Mouse (Mus musculus) intestine, postnatal 0 days (tissue): Measurements from ENCODE around the gene Supt5. TPM values are rescaled to one million over a fixed set of nuclear protein-coding genes. Genes with fewer than 3 reads are reported as not detected.

Experiments used
- ATAC-seq: fragments of 200-750 bp; cut with Nextera tagmentation; 2 replicates; pipeline ENCODE4 v1.8.0; 2017; ENCODE audit warnings: mild to moderate bottlenecking, moderate TSS enrichment, moderate library complexity
- H3K27ac ChIP-seq: fragments of 300-500 bp; sonication (generic); 2 replicates; pipeline ENCODE4 v1.5.1; 2014; ENCODE audit warnings: mild to moderate bottlenecking, low read depth, low read length, moderate library complexity
- H3K27me3 ChIP-seq: fragments of 300-500 bp; sonication (generic); replicated peaks from 2 replicates; pipeline ENCODE4 v1.6.1; 2014; ENCODE audit warnings: low read length, mixed read lengths; ENCODE audit not compliant: control insufficient read depth, insufficient read depth
- H3K36me3 ChIP-seq: fragments of 300-500 bp; sonication (generic); 2 replicates; pipeline ENCODE4 v1.6.1; 2014; ENCODE audit warnings: mild to moderate bottlenecking, moderate library complexity; ENCODE audit not compliant: control insufficient read depth, insufficient read depth
- H3K4me1 ChIP-seq: fragments of 300-500 bp; sonication (generic); replicated peaks from 2 replicates; pipeline ENCODE4 v1.6.1; 2014; ENCODE audit warnings: antibody characterized with exemption, low read length, mixed read lengths; ENCODE audit not compliant: control insufficient read depth, insufficient read depth
- H3K4me2 ChIP-seq: fragments of 300-500 bp; sonication (generic); replicated peaks from 2 replicates; pipeline ENCODE4 v1.6.1; 2014; ENCODE audit warnings: low read depth, mild to moderate bottlenecking, moderate library complexity
- H3K4me3 ChIP-seq: fragments of 300-500 bp; sonication (generic); 2 replicates; pipeline ENCODE4 v1.5.1; 2014; ENCODE audit warnings: low read depth, low read length
- H3K9ac ChIP-seq: fragments of 300-500 bp; sonication (generic); 2 replicates; pipeline ENCODE4 v1.6.1; 2014; ENCODE audit warnings: mild to moderate bottlenecking, low read depth, low read length
- H3K9me3 ChIP-seq: fragments of 300-500 bp; sonication (generic); 2 replicates; pipeline ENCODE4 v1.6.1; 2016; ENCODE audit warnings: mixed run types; ENCODE audit not compliant: control insufficient read depth
- CTCF ChIP-seq: sonication (generic); IDR thresholded peaks from 2 replicates; pipeline ENCODE4 v1.5.1; 2016; ENCODE audit warnings: low read depth, mild to moderate bottlenecking, control low read depth, antibody characterized with exemption, moderate library complexity
- WGBS: fragments of 180-500 bp; shearing (Covaris S2); extraction: QIAGEN DNeasy Blood & Tissue Kit; methylation state at CpG from one replicate; pipeline ENCODE4 v1.1.7; 2014; 5-methylcytosine and 5-hydroxymethylcytosine counted together
- polyA plus RNA-seq: library from polyadenylated mRNA; unstranded; fragments of >200 nt; fragmentation: Nextera tagmentation; extraction: Ambion mirVana; gene quantifications from 2 replicates; pipeline ENCODE4 v1.2.1, GENCODE M21; 2015

Gene Supt5
- polyA plus RNA-seq, 1 experiment from 2014 or later = 32.5 TPM

GRCm38 (mm10) chr7:28375176-28375921 is 36.8 kb upstream of the Supt5 start:
- H3K9me3 ChIP-seq = no peaks in the 10 kb centered on the region
- H3K4me3 ChIP-seq = peak overlapping the region; percentile 95
- H3K36me3 ChIP-seq = peaks cover 12% of the 10 kb centered on the region
- H3K27me3 ChIP-seq = no peaks in the 10 kb centered on the region
- no peak for TF ChIP-seq CTCF
- peak; percentile 33 for ATAC-seq
- peak overlapping the region; percentile 98 for H3K9ac ChIP-seq
- under 1% methylated on average over 35 of the region's 36 CpGs for WGBS
- H3K4me1 ChIP-seq = peaks cover 2% of the 10 kb centered on the region
- peak overlapping the region; percentile 100 for H3K27ac ChIP-seq
- H3K4me2 ChIP-seq = peak overlapping the region; percentile 89

- H3K27ac ChIP-seq = peak overlapping the region; percentile 100
Observed at GRCm38 (mm10) chr7:28374647-28375046, 36.1 kb upstream of the Supt5 start.

GRCm38 (mm10) chr7:28373891-28374495 is 35.4 kb upstream of the Supt5 start:
- ATAC-seq = no peak
- Histone ChIP-seq H3K4me3 (no peak overlapping the region), H3K9me3 (no peaks in the 10 kb centered on the region), H3K4me2 (peak overlapping the region; percentile 89; the same call in 1 of the 2 replicates), H3K4me1 (no peaks in the 10 kb centered on the region), H3K27me3 (no peaks in the 10 kb centered on the region), H3K36me3 (peaks cover 24% of the 10 kb centered on the region), H3K27ac (peak overlapping the region; percentile 100), H3K9ac (no peak overlapping the region)
- no peak for TF ChIP-seq CTCF
- 44% methylated on average over 7 of the region's 7 CpGs for WGBS

More at GRCm38 (mm10) chr7:28374647-28375046, 36.1 kb upstream of the Supt5 start:
- Histone ChIP-seq H3K4me3 (no peak overlapping the region), H3K9me3 (no peaks in the 10 kb centered on the region), H3K27me3 (no peaks in the 10 kb centered on the region), H3K4me1 (no peaks in the 10 kb centered on the region), H3K9ac (0 out of 2 replicates have a peak overlapping the region, but pooled peaks have one; percentile 98), H3K36me3 (peaks cover 18% of the 10 kb centered on the region), H3K4me2 (peak overlapping the region; percentile 89; the same call in 1 of the 2 replicates)
- WGBS = 60% methylated on average over 10 of the region's 10 CpGs
- no peak for TF ChIP-seq CTCF
- no peak for ATAC-seq

GRCm38 (mm10) chr7:28373131-28373581 is 34.6 kb upstream of the Supt5 start:
- H3K4me2 ChIP-seq = peak overlapping the region; percentile 40
- H3K27ac ChIP-seq = peak overlapping the region; percentile 89
- H3K27me3 ChIP-seq = no peaks in the 10 kb centered on the region
- peak; percentile 83 for TF ChIP-seq CTCF
- peak overlapping the region; percentile 76 for H3K4me3 ChIP-seq
- no peaks in the 10 kb centered on the region for H3K9me3 ChIP-seq
- peak; percentile 12 for ATAC-seq
- no peaks in the 10 kb centered on the region for H3K4me1 ChIP-seq
- no peak overlapping the region for H3K9ac ChIP-seq
- WGBS = 1% methylated on average over 9 of the region's 9 CpGs
- peaks cover 32% of the 10 kb centered on the region for H3K36me3 ChIP-seq

- Histone ChIP-seq H3K4me1 (no peaks in the 10 kb centered on the region), H3K27me3 (no peaks in the 10 kb centered on the region), H3K4me3 (peak within 1 kb of the TSS; percentile 76), H3K9ac (peak within 1 kb of the TSS; percentile 87), H3K27ac (peak within 1 kb of the TSS; percentile 89), H3K9me3 (no peaks in the 10 kb centered on the region), H3K36me3 (peaks cover 32% of the 10 kb centered on the region), H3K4me2 (peak within 1 kb of the TSS; percentile 96)
- peak; percentile 82 for ATAC-seq
- WGBS = under 1% methylated on average over 57 of the region's 66 CpGs
- TF ChIP-seq CTCF = peak; percentile 75
Observed at GRCm38 (mm10) chr7:28372251-28373108, 33.9 kb upstream of the Supt5 start, which contains the start of gene Plekhg2. Gene Plekhg2, minus strand, starts transcription at chr7:28372599.
